Mouse (Mus musculus) heart, postnatal 0 days (tissue): ENCODE results near the gene Zfp189. TPM values are rescaled to one million over a fixed set of nuclear protein-coding genes. Genes with fewer than 3 reads are reported as not detected.
A peak's percentile ranks its signal among the peaks of the same experiment; 100 is the strongest.
"Not testable (repeated sequence)": the region's sequence is repeated elsewhere in the genome, so short reads cannot be mapped to it uniquely, and the experiment has no call there.

Experiments
- ATAC-seq: fragments of 200-750 bp; cut with Nextera tagmentation; 2 replicates; pipeline ENCODE4 v1.8.0; 2017; ENCODE audit warnings: low read depth, moderate number of reproducible peaks, moderate library complexity; ENCODE audit not compliant: insufficient read depth
- DNase-seq: peaks from one replicate; pipeline ENCODE4 v3.0.0-alpha.2; 2016; ENCODE audit warnings: low spot score
- H3K27ac ChIP-seq: fragments of 300-500 bp; sonication (generic); 2 replicates; pipeline ENCODE4 v1.5.1; 2014; ENCODE audit warnings: low read depth, mild to moderate bottlenecking
- H3K27me3 ChIP-seq: fragments of 300-500 bp; sonication (generic); 2 replicates; pipeline ENCODE4 v1.6.1; 2014; ENCODE audit warnings: low read length, mixed read lengths; ENCODE audit not compliant: control insufficient read depth, insufficient read depth
- H3K36me3 ChIP-seq: fragments of 300-500 bp; sonication (generic); replicated peaks from 2 replicates; pipeline ENCODE4 v1.6.1; 2014; ENCODE audit warnings: low read length, mixed read lengths; ENCODE audit not compliant: control insufficient read depth, insufficient read depth
- H3K4me1 ChIP-seq: fragments of 300-500 bp; sonication (generic); 2 replicates; pipeline ENCODE4 v1.6.1; 2014; ENCODE audit warnings: antibody characterized with exemption; ENCODE audit not compliant: control insufficient read depth, insufficient read depth
- H3K4me2 ChIP-seq: fragments of 300-500 bp; sonication (generic); 2 replicates; pipeline ENCODE4 v1.6.1; 2014; ENCODE audit warnings: low read depth, mild to moderate bottlenecking, low read length, moderate library complexity
- H3K4me3 ChIP-seq: fragments of 300-500 bp; sonication (generic); 2 replicates; pipeline ENCODE4 v1.5.1; 2014; ENCODE audit warnings: low read depth, low read length
- H3K9ac ChIP-seq: fragments of 300-500 bp; sonication (generic); replicated peaks from 2 replicates; pipeline ENCODE4 v1.6.1; 2014; ENCODE audit warnings: low read depth, low read length, mixed read lengths
- H3K9me3 ChIP-seq: fragments of 300-500 bp; sonication (generic); replicated peaks from 2 replicates; pipeline ENCODE4 v1.6.1; 2016; ENCODE audit warnings: low read length; ENCODE audit not compliant: control insufficient read depth
- CTCF ChIP-seq: IDR thresholded peaks from 2 replicates; pipeline ENCODE4 v1.5.1; 2016; ENCODE audit warnings: antibody characterized with exemption, control low read depth, low read depth
- EP300 ChIP-seq: IDR thresholded peaks from 2 replicates; pipeline ENCODE4 v1.6.1; 2016; ENCODE audit warnings: antibody characterized with exemption, low read depth
- WGBS: fragments of 180-500 bp; shearing (Covaris S2); extraction: QIAGEN DNeasy Blood & Tissue Kit; methylation state at CpG from one replicate; pipeline ENCODE4 v1.1.7; 2014; 5-methylcytosine and 5-hydroxymethylcytosine counted together
- polyA plus RNA-seq: library from polyadenylated mRNA; unstranded; fragments of >200 nt; fragmentation: Nextera tagmentation; extraction: Ambion mirVana; gene quantifications from 2 replicates; pipeline ENCODE4 v1.2.1, GENCODE M21; 2015
- total RNA-seq: library from RNA; depleted of rRNA; stranded (reverse); fragments of >200 nt; gene quantifications from 2 replicates; pipeline ENCODE4 v1.2.3, GENCODE M21; 2014; ENCODE audit warnings: low replicate concordance; rRNA removed

The Zfp189 gene
- total RNA-seq (3.3 and 4.2 TPM in 2 replicates), polyA plus RNA-seq (4.7 and 4.8 TPM in 2 replicates)

- Histone ChIP-seq H3K4me3 (peak within 1 kb of the TSS; percentile 83), H3K9ac (peak within 1 kb of the TSS; percentile 74), H3K4me1 (peaks cover 17% of the 10 kb centered on the region), H3K9me3 (no peaks in the 10 kb centered on the region), H3K4me2 (peak within 1 kb of the TSS; percentile 90), H3K27ac (peak within 1 kb of the TSS; percentile 77), H3K27me3 (no peaks in the 10 kb centered on the region), H3K36me3 (peaks cover 15% of the 10 kb centered on the region)
- TF ChIP-seq CTCF (no peak), EP300 (peak; percentile 13; the same call in 1 of the 2 replicates)
- peak; percentile 99 for ATAC-seq
- WGBS = under 1% methylated on average over 41 of the region's 41 CpGs
- peak; percentile 98 for DNase-seq
These were observed at the start of gene Zfp189, which contains the start of gene Mrpl50 for GRCm38 (mm10) chr4:49520572-49521340. Gene Zfp189 (plus strand): TSS chr4:49521176. Gene Mrpl50 (minus strand): TSS chr4:49521093.

GRCm38 (mm10) chr4:49473435-49474100, 47.4 kb upstream of the Zfp189 start, which contains the start of gene Acnat1:
Gene Acnat1 (minus strand): TSS chr4:49473912.
- no peak for DNase-seq
- no peaks in the 10 kb centered on the region for H3K9me3 ChIP-seq

GRCm38 (mm10) chr4:49474583-49474982, 46.4 kb upstream of the Zfp189 start:
- Histone ChIP-seq H3K36me3 (no peaks in the 10 kb centered on the region), H3K4me2 (no peak overlapping the region), H3K9ac (no peak overlapping the region), H3K4me3 (no peak overlapping the region), H3K27ac (no peak overlapping the region), H3K9me3 (no peaks in the 10 kb centered on the region), H3K27me3 (no peaks in the 10 kb centered on the region), H3K4me1 (no peaks in the 10 kb centered on the region)
- DNase-seq (no peak), ATAC-seq (no peak)
- no peak for TF ChIP-seq EP300
- TF ChIP-seq CTCF = no peak

More at GRCm38 (mm10) chr4:49473435-49474100, 47.4 kb upstream of the Zfp189 start, which contains the start of gene Acnat1:
- 43% methylated on average over 3 of the region's 3 CpGs for WGBS
- Histone ChIP-seq H3K4me1 (no peaks in the 10 kb centered on the region), H3K27ac (no peak within 1 kb of the TSS), H3K27me3 (no peaks in the 10 kb centered on the region), H3K36me3 (no peaks in the 10 kb centered on the region), H3K4me3 (no peak within 1 kb of the TSS), H3K4me2 (no peak within 1 kb of the TSS), H3K9ac (no peak within 1 kb of the TSS)
- TF ChIP-seq EP300 (no peak), CTCF (no peak)
- no peak for ATAC-seq

GRCm38 (mm10) chr4:49478118-49478877, 42.7 kb upstream of the Zfp189 start:
- peak overlapping the region; percentile 59 for H3K4me2 ChIP-seq
- no peak overlapping the region for H3K9ac ChIP-seq
- peak; percentile 67 for ATAC-seq
- no peaks in the 10 kb centered on the region for H3K27me3 ChIP-seq
- no peaks in the 10 kb centered on the region for H3K36me3 ChIP-seq
- H3K9me3 ChIP-seq = no peaks in the 10 kb centered on the region
- H3K4me3 ChIP-seq = peak overlapping the region; percentile 39
- H3K4me1 ChIP-seq = no peaks in the 10 kb centered on the region
- 16% methylated on average over 19 of the region's 19 CpGs for WGBS
- no peak for TF ChIP-seq CTCF
- TF ChIP-seq EP300 = no peak
- DNase-seq = peak; percentile 17
- H3K27ac ChIP-seq = no peak overlapping the region

- H3K4me2 ChIP-seq = not testable (repeated sequence)
These were observed 41.9 kb upstream of the Zfp189 start for GRCm38 (mm10) chr4:49479035-49479434.

More at GRCm38 (mm10) chr4:49479035-49479434, 41.9 kb upstream of the Zfp189 start:
- not testable (repeated sequence) for H3K4me1 ChIP-seq, DNase-seq, H3K9me3 ChIP-seq, H3K27ac ChIP-seq, H3K36me3 ChIP-seq, H3K9ac ChIP-seq, ATAC-seq, H3K4me3 ChIP-seq, H3K27me3 ChIP-seq
- 71% methylated on average over 2 of the region's 2 CpGs for WGBS
